32 mouse cellular contexts compared by ENCODE assay signal in genomic region chr4:117917847-117918246, GRCm38 (mm10). TPM values are rescaled to one million over a fixed set of nuclear protein-coding genes. Genes with fewer than 3 reads are reported as not detected.
DNase-seq lines count a peak whose midpoint lies in the region; ATAC-seq and TF ChIP-seq lines count a peak whose summit lies in the region.
"Had no signal": no experiment of that assay in that cellular context is flagged by ENCODE, and none has a peak within 500 bp of the region (broad histone marks: within the 10 kb centered on the region; RNA-seq: fewer than 3 reads in every experiment).

No protein-coding gene starts in this region.

- H3K27ac ChIP-seq in heart, embryonic 13.5 days (replicated peaks), result peak overlapping the region; percentile 61
- H3K27ac ChIP-seq in liver, embryonic 13.5 days, result peak overlapping the region; percentile 67
- no peak overlapping the region for H3K27ac ChIP-seq in liver, postnatal 0 days (ENCODE audit: low read depth)
- peak overlapping the region; percentile 98 for H3K27ac ChIP-seq in bone marrow macrophage, adult 2 months (ENCODE audit: insufficient read depth, low read depth, low read length)
- peak overlapping the region; percentile 65; the same call in 1 of the 2 replicates for H3K27ac ChIP-seq in stomach, embryonic 15.5 days
- H3K27ac ChIP-seq: embryonic facial prominence, embryonic 15.5 days; hindbrain, embryonic 15.5 days; kidney, embryonic 15.5 days; limb, embryonic 15.5 days; midbrain, embryonic 15.5 days; neural tube, embryonic 12.5 days had no signal

- no peak for ATAC-seq in heart, embryonic 13.5 days (ENCODE audit: extremely low read depth, insufficient number of reproducible peaks, low FRiP score, low TSS enrichment)
- no peak for ATAC-seq in liver, embryonic 13.5 days (ENCODE audit: low read depth)
- ATAC-seq in liver, postnatal 0 days, result no peak
- ATAC-seq in stomach, embryonic 15.5 days (ENCODE audit: insufficient read depth, low FRiP score, low read depth), result no peak
- ATAC-seq: activated CD4-positive, CD25-positive, alpha-beta regulatory T cell, adult 4 months; forebrain, embryonic 14.5 days; midbrain, embryonic 15.5 days had no signal

- H3K4me1 ChIP-seq in heart, embryonic 13.5 days, result peaks cover 64% of the 10 kb centered on the region
- peaks cover 53% of the 10 kb centered on the region for H3K4me1 ChIP-seq in liver, embryonic 13.5 days (replicated peaks)
- H3K4me1 ChIP-seq in liver, postnatal 0 days (ENCODE audit: insufficient read depth), result peaks cover 31% of the 10 kb centered on the region
- H3K4me1 ChIP-seq in bone marrow macrophage, adult 2 months (ENCODE audit: control insufficient read depth, insufficient read depth, low read length), result peaks cover 41% of the 10 kb centered on the region
- H3K4me1 ChIP-seq in stomach, embryonic 15.5 days, result peaks cover 29% of the 10 kb centered on the region

- TF ChIP-seq EP300 in liver, postnatal 0 days (IDR thresholded peaks at IDR 0.05; ENCODE audit: low read depth), result no peak

- H3K27me3 ChIP-seq in heart, embryonic 13.5 days (replicated peaks), result peaks cover 14% of the 10 kb centered on the region
- H3K27me3 ChIP-seq in liver, embryonic 13.5 days, result peaks cover 17% of the 10 kb centered on the region
- H3K27me3 ChIP-seq in liver, postnatal 0 days (ENCODE audit: insufficient read depth, low read length), result no peaks in the 10 kb centered on the region
- no peaks in the 10 kb centered on the region; the same call in 1 of the 2 replicates for H3K27me3 ChIP-seq in stomach, embryonic 15.5 days (replicated peaks)
- H3K27me3 ChIP-seq: CH12.LX; embryonic facial prominence, embryonic 15.5 days; hindbrain, embryonic 15.5 days; limb, embryonic 15.5 days; midbrain, embryonic 15.5 days had no signal

- WGBS in heart, embryonic 13.5 days, result 82% methylated on average over 4 of the region's 4 CpGs
- 79% methylated on average over 4 of the region's 4 CpGs for WGBS in liver, embryonic 13.5 days (ENCODE audit: insufficient replicate concordance)
- WGBS in liver, postnatal 0 days (ENCODE audit: insufficient replicate concordance), result 82% methylated on average over 4 of the region's 4 CpGs
- WGBS in stomach, embryonic 15.5 days, result 82% methylated on average over 4 of the region's 4 CpGs

- no peak for DNase-seq in heart, adult 18-20 months
- no peak for DNase-seq in liver, embryonic 13.5 days
- no peak for DNase-seq in liver, postnatal 0 days
- no peak for DNase-seq in left cerebral cortex, adult 18-20 months (ENCODE audit: low spot score in 2 of 2)
- DNase-seq: adrenal gland, adult 8-10 months; B cell, adult 2 months; cerebellum, adult 2 months; gastrocnemius, postnatal 10 days; heart, adult 11 months; kidney, adult 11 months; layer of hippocampus, adult 9-11 months; left cerebral cortex, postnatal 4 days; lung, adult 2 months; right cerebral cortex, postnatal 14 days; spleen, adult 18-20 months; thymus, adult 18-20 months; thymus, postnatal 36 days had no signal

- no peak for TF ChIP-seq POLR2A in bone marrow macrophage, adult 2 months (IDR thresholded peaks at IDR 0.05; ENCODE audit: borderline replicate concordance, low read depth, low read length)

- H3K4me2 ChIP-seq in heart, embryonic 13.5 days, result no peak overlapping the region
- H3K4me2 ChIP-seq in liver, embryonic 13.5 days, result no peak overlapping the region
- no peak overlapping the region for H3K4me2 ChIP-seq in liver, postnatal 0 days (ENCODE audit: low read depth, low read length)
- H3K4me2 ChIP-seq in stomach, embryonic 15.5 days, result no peak overlapping the region
- H3K4me2 ChIP-seq: embryonic facial prominence, embryonic 15.5 days; hindbrain, embryonic 15.5 days; kidney, embryonic 15.5 days; limb, embryonic 15.5 days; midbrain, embryonic 15.5 days; neural tube, embryonic 12.5 days had no signal

- H3K36me3 ChIP-seq in heart, embryonic 13.5 days, result no peaks in the 10 kb centered on the region
- no peaks in the 10 kb centered on the region for H3K36me3 ChIP-seq in liver, embryonic 13.5 days
- H3K36me3 ChIP-seq in liver, postnatal 0 days (replicated peaks; ENCODE audit: insufficient read depth, low read length), result no peaks in the 10 kb centered on the region
- H3K36me3 ChIP-seq in stomach, embryonic 15.5 days, result no peaks in the 10 kb centered on the region
- H3K36me3 ChIP-seq: embryonic facial prominence, embryonic 15.5 days; hindbrain, embryonic 15.5 days; kidney, embryonic 15.5 days; limb, embryonic 15.5 days; midbrain, embryonic 15.5 days; neural tube, embryonic 12.5 days had no signal

- H3K9ac ChIP-seq in heart, embryonic 13.5 days, result no peak overlapping the region
- no peak overlapping the region for H3K9ac ChIP-seq in liver, embryonic 13.5 days
- no peak overlapping the region for H3K9ac ChIP-seq in liver, postnatal 0 days (replicated peaks)
- H3K9ac ChIP-seq in stomach, embryonic 15.5 days, result no peak overlapping the region
- H3K9ac ChIP-seq: embryonic facial prominence, embryonic 15.5 days; hindbrain, embryonic 15.5 days; kidney, embryonic 15.5 days; limb, embryonic 15.5 days; midbrain, embryonic 15.5 days; neural tube, embryonic 12.5 days had no signal

- no peak overlapping the region for H3K4me3 ChIP-seq in heart, embryonic 13.5 days
- H3K4me3 ChIP-seq in liver, embryonic 13.5 days (replicated peaks), result no peak overlapping the region
- H3K4me3 ChIP-seq in liver, postnatal 0 days (ENCODE audit: low read depth, low read length), result no peak overlapping the region
- no peak overlapping the region for H3K4me3 ChIP-seq in bone marrow macrophage, adult 2 months (ENCODE audit: insufficient read depth, low read length)
- H3K4me3 ChIP-seq in stomach, embryonic 15.5 days (replicated peaks), result no peak overlapping the region
- H3K4me3 ChIP-seq: embryonic facial prominence, embryonic 15.5 days; hindbrain, embryonic 15.5 days; kidney, embryonic 15.5 days; limb, embryonic 15.5 days; midbrain, embryonic 15.5 days; neural tube, embryonic 12.5 days had no signal

- TF ChIP-seq CTCF in liver, postnatal 0 days (IDR thresholded peaks at IDR 0.05; ENCODE audit: low read depth), result no peak
- no peak for TF ChIP-seq CTCF in bone marrow macrophage, adult 2 months (IDR thresholded peaks at IDR 0.05; ENCODE audit: low read depth, low read length)

- no peaks in the 10 kb centered on the region for H3K9me3 ChIP-seq in heart, embryonic 13.5 days
- H3K9me3 ChIP-seq in liver, embryonic 13.5 days (replicated peaks), result no peaks in the 10 kb centered on the region
- no peaks in the 10 kb centered on the region for H3K9me3 ChIP-seq in liver, postnatal 0 days (ENCODE audit: low read length)
- H3K9me3 ChIP-seq in stomach, embryonic 15.5 days, result no peaks in the 10 kb centered on the region
- H3K9me3 ChIP-seq: embryonic facial prominence, embryonic 15.5 days; G1E; hindbrain, embryonic 15.5 days; kidney, embryonic 15.5 days; limb, embryonic 15.5 days; midbrain, embryonic 15.5 days; neural tube, embryonic 12.5 days had no signal

RNA-seq across cellular contexts. Expression of gene Ipo13, which starts 3.0 kb away (rescaled TPM):
- 40.3 and 41.2 TPM in 2 replicates for polyA plus RNA-seq in heart, embryonic 13.5 days (2015; fragmentation: Nextera tagmentation; extraction: Ambion mirVana)
- total RNA-seq in heart, adult 18-20 months (2021), result 10 to 100 TPM; 68.3 to 72.5 TPM
- polyA plus RNA-seq in liver, embryonic 13.5 days (2015; fragmentation: Nextera tagmentation; extraction: Ambion mirVana), result 22.5 and 25.9 TPM in 2 replicates
- 7.5 and 7.7 TPM in 2 replicates for polyA plus RNA-seq in liver, postnatal 0 days (2015; fragmentation: Nextera tagmentation; extraction: Ambion mirVana)
- polyA plus RNA-seq in bone marrow macrophage, adult 2 months (2012; ENCODE audit: insufficient read depth, insufficient read length, missing spikeins), result 77.8 and 95.3 TPM in 2 replicates
- 37.5 and 42.9 TPM in 2 replicates for polyA plus RNA-seq in stomach, embryonic 15.5 days (2015; fragmentation: Nextera tagmentation; extraction: Ambion mirVana)
- 100 to 1,000 TPM; 106 to 125 TPM for total RNA-seq in left cerebral cortex, adult 18-20 months (2021)

RNA-seq across cellular contexts. Expression of gene Artn, which starts 11.7 kb away (rescaled TPM):
- polyA plus RNA-seq in heart, embryonic 13.5 days (2015; fragmentation: Nextera tagmentation; extraction: Ambion mirVana), result 0.66 and 0.98 TPM in 2 replicates
- total RNA-seq in heart, adult 18-20 months (2021), result under 1 TPM in 1 of 2 experiments, not detected in 1; 0.33 TPM
- 2.5 and 2.7 TPM in 2 replicates for polyA plus RNA-seq in liver, embryonic 13.5 days (2015; fragmentation: Nextera tagmentation; extraction: Ambion mirVana)
- polyA plus RNA-seq in liver, postnatal 0 days (2015; fragmentation: Nextera tagmentation; extraction: Ambion mirVana), result 0.88 TPM in 2 replicates
- not detected in 2 replicates for polyA plus RNA-seq in bone marrow macrophage, adult 2 months (2012; ENCODE audit: insufficient read depth, insufficient read length, missing spikeins)
- 6.9 and 7.0 TPM in 2 replicates for polyA plus RNA-seq in stomach, embryonic 15.5 days (2015; fragmentation: Nextera tagmentation; extraction: Ambion mirVana)
- total RNA-seq in left cerebral cortex, adult 18-20 months (2021), result 1 to 10 TPM; 1.7 to 2.5 TPM
- total RNA-seq: CH12.LX; common myeloid progenitor, adult 5-6 weeks had no signal
- polyA plus RNA-seq: activated CD4-positive, CD25-positive, alpha-beta regulatory T cell, adult 4 months; G1E had no signal

RNA-seq across cellular contexts. Expression of gene Dph2, which starts 26.0 kb away (rescaled TPM):
- polyA plus RNA-seq in heart, embryonic 13.5 days (2015; fragmentation: Nextera tagmentation; extraction: Ambion mirVana), result 10.9 and 11.6 TPM in 2 replicates
- 1 to 10 TPM; 3.8 TPM for total RNA-seq in heart, adult 18-20 months (2021)
- polyA plus RNA-seq in liver, embryonic 13.5 days (2015; fragmentation: Nextera tagmentation; extraction: Ambion mirVana), result 9.8 and 10.5 TPM in 2 replicates
- 3.5 and 4.5 TPM in 2 replicates for polyA plus RNA-seq in liver, postnatal 0 days (2015; fragmentation: Nextera tagmentation; extraction: Ambion mirVana)
- polyA plus RNA-seq in bone marrow macrophage, adult 2 months (2012; ENCODE audit: insufficient read depth, insufficient read length, missing spikeins), result 4.0 and 5.1 TPM in 2 replicates
- polyA plus RNA-seq in stomach, embryonic 15.5 days (2015; fragmentation: Nextera tagmentation; extraction: Ambion mirVana), result 16.6 and 16.7 TPM in 2 replicates
- 1 to 10 TPM; 9.2 to 9.8 TPM for total RNA-seq in left cerebral cortex, adult 18-20 months (2021)

RNA-seq across cellular contexts. Expression of gene Atp6v0b, which starts 30.7 kb away (rescaled TPM):
- 188 and 220 TPM in 2 replicates for polyA plus RNA-seq in heart, embryonic 13.5 days (2015; fragmentation: Nextera tagmentation; extraction: Ambion mirVana)
- 100 to 1,000 TPM in 1 of 2 experiments, 10 to 100 TPM in 1; 96.3 to 121 TPM for total RNA-seq in heart, adult 18-20 months (2021)
- 158 and 159 TPM in 2 replicates for polyA plus RNA-seq in liver, embryonic 13.5 days (2015; fragmentation: Nextera tagmentation; extraction: Ambion mirVana)
- polyA plus RNA-seq in liver, postnatal 0 days (2015; fragmentation: Nextera tagmentation; extraction: Ambion mirVana), result 149 and 164 TPM in 2 replicates
- 712 and 757 TPM in 2 replicates for polyA plus RNA-seq in bone marrow macrophage, adult 2 months (2012; ENCODE audit: insufficient read depth, insufficient read length, missing spikeins)
- polyA plus RNA-seq in stomach, embryonic 15.5 days (2015; fragmentation: Nextera tagmentation; extraction: Ambion mirVana), result 214 and 232 TPM in 2 replicates
- total RNA-seq in left cerebral cortex, adult 18-20 months (2021), result 100 to 1,000 TPM; 421 to 464 TPM

RNA-seq across cellular contexts. Expression of gene B4galt2, which starts 34.6 kb away (rescaled TPM):
- polyA plus RNA-seq in heart, embryonic 13.5 days (2015; fragmentation: Nextera tagmentation; extraction: Ambion mirVana), result 13.5 and 13.9 TPM in 2 replicates
- 1 to 10 TPM; 4.0 to 4.4 TPM for total RNA-seq in heart, adult 18-20 months (2021)
- polyA plus RNA-seq in liver, embryonic 13.5 days (2015; fragmentation: Nextera tagmentation; extraction: Ambion mirVana), result 1.8 and 1.9 TPM in 2 replicates
- 0.63 and 0.67 TPM in 2 replicates for polyA plus RNA-seq in liver, postnatal 0 days (2015; fragmentation: Nextera tagmentation; extraction: Ambion mirVana)
- polyA plus RNA-seq in bone marrow macrophage, adult 2 months (2012; ENCODE audit: insufficient read depth, insufficient read length, missing spikeins), result 0.32 TPM in 1 of 2 replicates, not detected in the other
- polyA plus RNA-seq in stomach, embryonic 15.5 days (2015; fragmentation: Nextera tagmentation; extraction: Ambion mirVana), result 16.6 and 17.9 TPM in 2 replicates
- 10 to 100 TPM; 82.6 to 89.3 TPM for total RNA-seq in left cerebral cortex, adult 18-20 months (2021)
- total RNA-seq: common myeloid progenitor, adult 5-6 weeks; hematopoietic stem cell, adult 5-6 weeks had no signal
- polyA plus RNA-seq: activated CD4-positive, CD25-positive, alpha-beta regulatory T cell, adult 4 months had no signal
